Mouse (Mus musculus): ENCODE measurements around the gene Klc3. TPM values are rescaled to one million over a fixed set of nuclear protein-coding genes. Genes with fewer than 3 reads are reported as not detected.

Gene Klc3
- polyA plus RNA-seq, 1 experiment from 2014 or later: 14.8 TPM

DNA sequence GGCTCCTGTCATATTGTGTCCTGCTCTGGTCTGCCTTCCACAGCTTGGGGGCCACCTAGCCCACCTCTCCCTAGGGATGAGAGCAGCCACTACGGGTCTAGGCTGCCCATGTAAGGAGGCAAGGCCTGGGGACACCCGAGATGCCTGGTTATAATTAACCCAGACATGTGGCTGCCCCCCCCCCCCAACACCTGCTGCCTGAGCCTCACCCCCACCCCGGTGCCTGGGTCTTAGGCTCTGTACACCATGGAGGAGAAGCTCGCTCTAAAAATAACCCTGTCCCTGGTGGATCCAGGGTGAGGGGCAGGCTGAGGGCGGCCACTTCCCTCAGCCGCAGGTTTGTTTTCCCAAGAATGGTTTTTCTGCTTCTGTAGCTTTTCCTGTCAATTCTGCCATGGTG, 5.8 kb upstream of the Klc3 start:
- Histone ChIP-seq H3K4me3 (no peak overlapping the region), H3K36me3 (no peaks in the 10 kb centered on the region), H3K9ac (no peak overlapping the region), H3K9me3 (peaks cover 5% of the 10 kb centered on the region; the same call in 1 of the 2 replicates), H3K4me1 (peaks cover 4% of the 10 kb centered on the region), H3K27ac (no peak overlapping the region), H3K4me2 (no peak overlapping the region), H3K27me3 (peaks cover 21% of the 10 kb centered on the region)
- WGBS: 44% methylated on average over 6 of the region's 6 CpGs
- no peak for ATAC-seq (ENCODE audit: insufficient number of reproducible peaks, insufficient read depth, low FRiP score, low TSS enrichment, low read depth)

DNA sequence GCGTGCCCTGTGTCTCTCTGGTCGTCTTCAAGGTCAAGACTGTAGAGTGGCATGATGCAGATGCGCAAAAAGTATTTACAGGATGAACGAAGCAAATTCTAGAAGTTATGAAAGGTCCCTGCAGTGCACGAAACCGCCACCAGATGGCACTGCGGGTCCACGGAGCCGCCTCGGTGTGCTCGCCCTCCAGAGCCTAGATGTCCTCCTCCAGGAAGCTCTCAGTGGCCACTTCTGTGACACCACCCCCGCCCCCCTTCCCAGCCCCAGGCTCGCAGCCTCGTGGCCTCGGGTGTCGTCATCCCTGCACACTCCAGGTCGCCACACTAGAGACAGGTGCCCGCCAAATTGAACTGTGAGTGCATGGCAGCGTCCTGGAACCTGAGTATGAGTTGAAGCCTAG, 1.5 kb upstream of the Klc3 start:
- Histone ChIP-seq H3K4me3 (peak overlapping the region; percentile 21), H3K9ac (peak overlapping the region; percentile 52; the same call in 1 of the 2 replicates), H3K36me3 (no peaks in the 10 kb centered on the region), H3K27ac (no peak overlapping the region), H3K4me1 (peaks cover 15% of the 10 kb centered on the region), H3K9me3 (no peaks in the 10 kb centered on the region), H3K4me2 (peak overlapping the region; percentile 46), H3K27me3 (peaks cover 63% of the 10 kb centered on the region)
- WGBS: 2% methylated on average over 19 of the region's 19 CpGs
- no peak for ATAC-seq (ENCODE audit: insufficient number of reproducible peaks, insufficient read depth, low FRiP score, low TSS enrichment, low read depth)

DNA sequence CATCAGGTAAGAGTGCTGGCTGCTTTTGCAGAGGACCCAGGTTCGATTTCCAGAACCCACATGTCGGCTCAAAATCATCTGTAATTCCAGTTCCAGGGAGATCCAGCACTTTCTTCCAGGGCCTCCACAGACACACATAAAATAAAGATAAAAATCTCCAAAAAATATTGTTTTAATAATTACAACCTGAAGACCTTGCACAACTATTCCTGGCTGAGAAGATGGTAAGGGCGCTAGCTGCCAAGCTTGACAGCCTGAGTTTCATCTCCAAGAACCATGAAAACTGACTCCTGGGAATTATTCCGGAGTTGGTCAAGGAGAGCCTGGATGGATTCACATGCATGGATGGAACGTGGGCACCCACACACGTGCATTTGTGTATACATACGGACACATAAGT, 572 bp upstream of the Klc3 start, which contains the start of gene Ckm:
TSS of gene Ckm (plus strand) at position 301 of the 400 bp plus-strand sequence.
- Histone ChIP-seq H3K9ac (peak within 1 kb of the TSS; percentile 68), H3K36me3 (no peaks in the 10 kb centered on the region), H3K9me3 (no peaks in the 10 kb centered on the region), H3K4me1 (peaks cover 15% of the 10 kb centered on the region), H3K27me3 (peaks cover 73% of the 10 kb centered on the region), H3K27ac (no peak within 1 kb of the TSS), H3K4me2 (peak within 1 kb of the TSS; percentile 98), H3K4me3 (peak within 1 kb of the TSS; percentile 64)
- ATAC-seq (ENCODE audit: insufficient number of reproducible peaks, insufficient read depth, low FRiP score, low TSS enrichment, low read depth): no peak
- 52% methylated on average over 7 of the region's 7 CpGs for WGBS

DNA sequence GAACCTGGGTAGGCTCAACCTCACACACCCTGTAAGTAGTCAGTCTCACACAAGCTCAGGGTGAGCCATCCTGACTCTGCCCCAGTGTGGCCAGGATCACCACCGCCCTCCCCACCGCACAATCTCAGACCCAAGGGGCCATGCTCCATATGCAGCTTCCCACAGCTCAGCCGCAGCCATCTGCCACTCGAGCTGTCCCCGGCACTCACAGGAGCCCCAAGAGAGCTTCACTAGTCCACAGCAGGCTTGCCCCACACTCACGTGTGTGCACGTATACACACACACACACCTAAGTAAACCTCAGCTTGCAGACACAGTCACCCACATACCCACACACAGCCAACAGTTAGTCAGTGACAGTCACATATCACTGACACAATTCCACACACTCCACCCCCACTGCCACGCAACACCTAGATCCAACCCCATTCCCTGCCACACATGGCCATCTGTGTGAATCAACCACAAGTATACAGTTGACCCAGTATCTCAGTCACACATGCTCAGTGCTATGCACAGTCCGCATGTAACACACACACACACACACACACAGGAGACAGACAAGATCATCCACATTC, 1.3 kb downstream of the Klc3 start:
- Histone ChIP-seq H3K36me3 (no peaks in the 10 kb centered on the region), H3K27ac (no peak overlapping the region), H3K4me3 (no peak overlapping the region), H3K4me2 (no peak overlapping the region), H3K4me1 (peaks cover 15% of the 10 kb centered on the region), H3K9me3 (no peaks in the 10 kb centered on the region), H3K27me3 (peaks cover 80% of the 10 kb centered on the region), H3K9ac (no peak overlapping the region)
- ATAC-seq (ENCODE audit: insufficient number of reproducible peaks, insufficient read depth, low FRiP score, low TSS enrichment, low read depth): no peak
- 83% methylated on average over 9 of the region's 9 CpGs for WGBS

DNA sequence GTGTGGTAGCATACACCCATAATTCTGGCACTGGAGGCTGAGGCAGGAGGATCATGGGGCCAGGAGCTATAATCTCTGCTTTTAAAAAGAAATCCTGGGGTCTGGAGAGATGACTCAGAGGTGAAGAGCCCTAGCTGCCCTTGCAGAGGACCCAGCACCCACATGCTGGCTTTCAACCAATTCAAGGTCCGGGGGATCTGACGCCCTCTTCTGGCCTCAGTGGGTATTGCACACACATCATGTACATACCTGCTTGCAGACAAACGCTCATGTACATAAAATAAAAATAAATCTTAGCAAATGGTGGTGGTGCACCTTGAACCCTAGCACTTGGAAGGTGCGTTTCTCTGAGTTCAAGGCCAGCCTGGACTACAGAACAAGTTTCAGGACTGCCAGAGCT, 3.0 kb downstream of the Klc3 start:
- 0 out of 2 replicates have a peak, but pooled peaks cover 2% of the 10 kb centered on the region for H3K36me3 ChIP-seq
- no peaks in the 10 kb centered on the region for H3K9me3 ChIP-seq
- H3K9ac ChIP-seq: no peak overlapping the region
- H3K4me3 ChIP-seq: no peak overlapping the region
- H3K4me1 ChIP-seq: peaks cover 15% of the 10 kb centered on the region
- peaks cover 71% of the 10 kb centered on the region for H3K27me3 ChIP-seq
- no peak overlapping the region for H3K27ac ChIP-seq
- 82% methylated on average over 4 of the region's 4 CpGs for WGBS
- H3K4me2 ChIP-seq: no peak overlapping the region
- ATAC-seq (ENCODE audit: insufficient number of reproducible peaks, insufficient read depth, low FRiP score, low TSS enrichment, low read depth): no peak

DNA sequence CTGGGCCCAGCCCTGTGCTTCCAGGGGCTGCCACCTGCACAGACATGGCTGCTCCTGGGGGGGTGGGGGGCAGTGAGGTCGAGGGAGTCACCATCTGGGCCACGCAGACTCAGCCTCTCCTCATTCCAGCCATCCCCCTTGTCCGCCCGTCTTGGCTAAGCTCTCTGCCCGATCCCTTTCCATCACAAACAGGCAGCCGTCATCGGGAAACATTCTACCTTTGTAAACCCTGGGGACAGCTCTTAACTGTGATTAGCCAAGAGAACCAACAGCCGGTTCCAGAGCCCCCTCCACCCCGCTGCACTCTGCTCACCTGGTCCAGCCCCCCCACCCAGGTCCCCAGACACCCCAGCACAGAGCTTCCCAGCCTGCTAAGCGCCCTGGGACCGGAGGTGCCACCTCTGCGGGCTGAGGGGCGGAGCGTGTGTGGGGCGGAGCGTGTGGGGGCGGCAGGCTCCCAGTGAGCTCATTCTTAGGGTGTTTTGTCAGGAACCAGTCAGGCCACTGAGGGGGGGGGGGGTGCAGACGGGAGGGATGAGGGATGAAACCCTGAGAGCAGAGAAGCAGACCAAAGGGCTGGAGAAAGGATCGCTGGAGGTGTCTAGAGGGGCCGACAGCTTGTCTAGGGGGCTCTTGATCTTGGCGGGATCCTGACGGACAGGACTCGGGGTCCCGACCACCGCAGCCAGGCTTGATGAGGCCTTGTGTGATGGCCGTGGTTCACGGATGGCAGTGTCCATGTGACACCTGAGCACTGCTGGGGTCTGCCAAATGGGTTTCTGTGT, 4.2 kb downstream of the Klc3 start:
- H3K27me3 ChIP-seq: peaks cover 59% of the 10 kb centered on the region
- no peaks in the 10 kb centered on the region for H3K9me3 ChIP-seq
- H3K36me3 ChIP-seq: peaks cover 15% of the 10 kb centered on the region
- WGBS: 1% methylated on average over 27 of the region's 27 CpGs
- no peak overlapping the region; the same call in none of the 2 replicates for H3K27ac ChIP-seq
- peak; percentile 33; the same call in 1 of the 2 replicates for ATAC-seq (ENCODE audit: insufficient number of reproducible peaks, insufficient read depth, low FRiP score, low TSS enrichment, low read depth)
- H3K9ac ChIP-seq: peak overlapping the region; percentile 41
- peaks cover 11% of the 10 kb centered on the region for H3K4me1 ChIP-seq
- H3K4me2 ChIP-seq: peak overlapping the region; percentile 57
- peak overlapping the region; percentile 36 for H3K4me3 ChIP-seq

DNA sequence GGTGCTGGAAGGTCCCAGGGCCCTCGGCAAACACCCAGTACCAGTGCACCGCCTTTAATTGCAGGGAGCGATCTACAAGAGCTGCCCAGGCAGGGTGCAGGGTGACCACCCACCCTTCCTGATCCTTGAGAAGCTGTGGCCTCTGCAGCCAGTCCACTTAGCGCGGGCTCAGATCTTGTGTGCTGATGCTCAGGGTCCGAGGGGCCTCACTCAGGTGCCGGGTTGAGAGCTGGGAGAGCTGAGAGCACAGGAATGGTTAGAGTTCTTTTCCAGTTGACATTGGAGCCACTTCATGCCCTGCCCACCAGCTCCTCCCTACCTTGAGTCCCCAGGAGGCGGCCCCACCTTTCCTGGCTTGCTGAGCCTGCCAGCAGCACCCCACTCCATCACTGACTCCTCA, 9.4 kb downstream of the Klc3 start:
- Histone ChIP-seq H3K27ac (no peak overlapping the region), H3K4me3 (no peak overlapping the region), H3K4me2 (no peak overlapping the region), H3K36me3 (peaks cover 67% of the 10 kb centered on the region), H3K9me3 (no peaks in the 10 kb centered on the region), H3K27me3 (peaks cover 8% of the 10 kb centered on the region), H3K4me1 (no peaks in the 10 kb centered on the region), H3K9ac (no peak overlapping the region)
- WGBS: 86% methylated on average over 8 of the region's 8 CpGs
- ATAC-seq (ENCODE audit: insufficient number of reproducible peaks, insufficient read depth, low FRiP score, low TSS enrichment, low read depth): no peak

DNA sequence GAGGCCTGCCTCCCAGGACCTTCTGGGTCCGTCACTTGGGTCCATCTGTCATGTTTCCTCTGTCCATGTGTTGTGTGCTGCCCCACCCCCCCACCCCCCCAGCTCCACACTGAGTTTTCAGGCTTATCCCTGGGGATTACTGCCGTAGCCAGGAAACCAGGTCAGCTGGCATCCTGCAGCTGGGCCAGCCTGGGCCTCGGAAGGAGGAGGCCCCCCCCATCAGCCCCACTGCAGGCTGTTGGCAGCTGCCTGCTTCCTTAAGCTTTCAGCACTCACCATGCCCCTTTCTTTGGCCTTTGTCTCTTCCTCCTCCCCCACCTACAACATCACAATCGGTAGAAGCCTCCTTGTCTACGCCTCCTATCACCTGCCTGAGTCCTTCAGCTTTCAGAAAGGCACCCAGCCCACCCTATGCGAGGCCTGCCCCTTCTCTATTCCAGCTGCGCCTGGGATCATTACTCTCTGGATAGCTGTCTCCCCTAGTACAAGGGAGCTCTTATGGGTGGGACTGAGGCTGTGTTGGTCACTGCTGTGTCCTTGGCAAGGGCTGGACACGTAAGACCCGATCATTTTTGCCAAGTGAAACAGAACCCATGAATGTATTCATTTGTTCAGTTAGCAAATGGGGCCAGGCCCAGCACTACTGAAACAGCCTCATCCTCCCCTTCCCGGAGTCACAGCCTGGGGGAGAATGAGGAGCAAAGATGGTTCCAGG, 15.0 kb downstream of the Klc3 start:
- no peak overlapping the region for H3K9ac ChIP-seq
- no peaks in the 10 kb centered on the region for H3K9me3 ChIP-seq
- no peak overlapping the region for H3K4me3 ChIP-seq
- no peak for ATAC-seq (ENCODE audit: insufficient number of reproducible peaks, insufficient read depth, low FRiP score, low TSS enrichment, low read depth)
- H3K36me3 ChIP-seq: peaks cover 100% of the 10 kb centered on the region
- H3K27me3 ChIP-seq: no peaks in the 10 kb centered on the region
- H3K4me1 ChIP-seq: no peaks in the 10 kb centered on the region; the same call in 1 of the 2 replicates
- H3K4me2 ChIP-seq: no peak overlapping the region
- 74% methylated on average over 10 of the region's 10 CpGs for WGBS
- H3K27ac ChIP-seq: no peak overlapping the region

DNA sequence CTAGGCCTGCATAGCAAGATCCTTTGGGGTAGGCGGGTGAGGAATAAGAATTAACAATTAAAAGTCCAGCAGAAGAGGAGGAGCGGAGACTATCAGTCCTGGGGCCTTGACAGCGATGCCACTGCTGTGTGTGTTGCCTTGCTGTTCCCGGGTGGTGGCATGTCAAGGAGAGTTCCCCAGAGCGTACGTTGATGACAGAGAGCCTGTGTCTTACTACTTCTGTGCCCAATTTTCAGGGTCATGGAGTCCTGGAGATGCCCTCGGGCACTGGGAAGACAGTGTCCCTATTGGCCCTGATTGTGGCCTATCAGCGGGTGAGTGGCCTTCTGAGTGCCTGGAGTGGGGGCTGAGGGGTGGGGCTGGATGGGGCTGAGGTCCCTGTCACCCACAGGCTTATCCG, 20.2 kb downstream of the Klc3 start:
- H3K4me3 ChIP-seq: no peak overlapping the region; the same call in 1 of the 2 replicates
- H3K27me3 ChIP-seq: no peaks in the 10 kb centered on the region
- peak overlapping the region; percentile 87; the same call in 1 of the 2 replicates for H3K4me2 ChIP-seq
- ATAC-seq (ENCODE audit: insufficient number of reproducible peaks, insufficient read depth, low FRiP score, low TSS enrichment, low read depth): no peak
- H3K9me3 ChIP-seq: no peaks in the 10 kb centered on the region
- 68% methylated on average over 9 of the region's 9 CpGs for WGBS
- H3K36me3 ChIP-seq: peaks cover 51% of the 10 kb centered on the region
- H3K27ac ChIP-seq: no peak overlapping the region
- H3K4me1 ChIP-seq: peaks cover 15% of the 10 kb centered on the region
- peak overlapping the region; percentile 94; the same call in 1 of the 2 replicates for H3K9ac ChIP-seq

DNA sequence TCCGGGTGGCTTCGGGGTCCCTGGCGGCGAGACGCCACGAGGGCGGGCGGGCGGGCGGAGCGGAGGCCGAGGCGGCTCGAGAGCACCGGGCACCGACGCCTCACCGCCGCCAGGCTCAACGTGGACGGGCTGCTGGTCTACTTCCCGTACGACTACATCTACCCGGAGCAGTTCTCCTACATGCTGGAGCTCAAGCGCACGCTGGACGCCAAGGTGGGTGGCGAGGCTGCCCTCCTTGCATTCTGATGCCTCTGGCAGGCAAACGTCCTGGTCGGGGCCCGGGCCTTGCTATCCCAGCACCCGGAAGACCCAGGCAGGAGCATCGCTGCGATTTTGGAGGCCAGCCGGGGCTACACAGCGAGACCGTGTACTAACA, 21.8 kb downstream of the Klc3 start:
- peaks cover 15% of the 10 kb centered on the region for H3K4me1 ChIP-seq
- peaks cover 49% of the 10 kb centered on the region for H3K36me3 ChIP-seq
- WGBS: 0% methylated on average over 19 of the region's 37 CpGs
- peak overlapping the region; percentile 87 for H3K4me2 ChIP-seq
- H3K9me3 ChIP-seq: no peaks in the 10 kb centered on the region
- H3K4me3 ChIP-seq: peak overlapping the region; percentile 92
- no peak overlapping the region; the same call in 1 of the 2 replicates for H3K27ac ChIP-seq
- peak overlapping the region; percentile 94 for H3K9ac ChIP-seq
- ATAC-seq (ENCODE audit: insufficient number of reproducible peaks, insufficient read depth, low FRiP score, low TSS enrichment, low read depth): peak; percentile 28; the same call in 1 of the 2 replicates
- no peaks in the 10 kb centered on the region for H3K27me3 ChIP-seq

DNA sequence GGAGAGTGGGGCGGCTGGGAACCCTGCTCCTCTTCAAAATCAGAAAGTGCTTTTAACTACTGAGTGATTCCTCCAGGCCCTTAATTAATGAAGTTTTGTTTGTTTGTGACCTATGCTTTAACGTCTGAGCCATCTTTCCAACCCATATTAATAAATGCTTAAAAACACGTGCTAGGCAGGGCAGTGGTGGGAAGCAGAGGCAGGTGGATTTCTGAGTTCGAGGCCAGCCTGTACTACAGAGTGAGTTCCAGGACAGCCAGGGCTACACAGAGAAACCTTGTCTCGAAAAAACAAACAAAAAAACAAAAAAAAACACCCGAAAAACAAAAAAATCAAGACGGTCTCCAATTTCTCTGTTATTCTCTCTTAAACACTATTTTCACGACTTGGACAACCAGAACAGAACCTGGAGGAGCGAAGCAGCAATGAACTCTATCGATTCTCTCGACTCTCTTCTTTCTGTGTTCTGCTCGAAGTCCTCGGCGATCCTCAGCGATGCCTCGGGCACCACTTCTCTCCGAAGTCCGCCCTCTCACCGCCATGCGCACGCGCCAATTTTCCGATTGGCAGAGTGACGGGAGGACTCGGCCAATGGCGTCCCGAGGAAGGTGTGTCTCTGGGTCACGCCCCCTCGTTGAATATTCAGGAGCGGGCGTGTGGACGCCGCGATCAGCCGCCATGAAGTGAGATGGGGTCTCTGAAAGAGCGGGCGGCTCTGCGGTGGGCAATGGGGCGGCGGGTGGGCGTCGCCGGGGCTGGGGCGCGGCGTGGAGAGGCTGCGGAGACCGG, 22.3 kb downstream of the Klc3 start, which contains the start of gene Ercc2:
TSS of gene Ercc2 (plus strand) at position 634 of the 789 bp plus-strand sequence.
- ATAC-seq (ENCODE audit: insufficient number of reproducible peaks, insufficient read depth, low FRiP score, low TSS enrichment, low read depth): peak; percentile 92
- 6% methylated on average over 45 of the region's 48 CpGs for WGBS
- H3K4me1 ChIP-seq: peaks cover 15% of the 10 kb centered on the region
- H3K9ac ChIP-seq: peak within 1 kb of the TSS; percentile 94
- H3K4me2 ChIP-seq: peak within 1 kb of the TSS; percentile 87
- H3K9me3 ChIP-seq: no peaks in the 10 kb centered on the region
- peak within 1 kb of the TSS; percentile 92 for H3K4me3 ChIP-seq
- H3K27me3 ChIP-seq: no peaks in the 10 kb centered on the region
- H3K36me3 ChIP-seq: peaks cover 46% of the 10 kb centered on the region
- H3K27ac ChIP-seq: no peak within 1 kb of the TSS; the same call in 1 of the 2 replicates

Measured in embryonic facial prominence, embryonic 13.5 days (tissue).